Mouse (Mus musculus) heart, embryonic 16.5 days (tissue): ENCODE measurements at regions not wholly inside any gene's neighbourhood (a gene's known extent, or its start where the extent isn't known, plus 50 kb on each side); places are given as distances from the start of the nearest gene placed in this dataset.
"Not testable (repeated sequence)": the region's sequence is repeated elsewhere in the genome, so short reads cannot be mapped to it uniquely, and the experiment has no call there.

ENCODE experiments used
- ATAC-seq: fragments of 200-750 bp; cut with Nextera tagmentation; replicated peaks from 2 replicates; pipeline ENCODE4 v1.8.0; 2017; ENCODE audit warnings: moderate number of reproducible peaks; ENCODE audit not compliant: insufficient read depth, low FRiP score; ENCODE audit errors: extremely low read depth
- H3K27ac ChIP-seq: fragments of 300-500 bp; sonication (generic); 2 replicates; pipeline ENCODE4 v1.5.1; 2014; ENCODE audit warnings: mild to moderate bottlenecking, low read length, control low read depth, moderate library complexity
- H3K27me3 ChIP-seq: fragments of 300-500 bp; sonication (generic); 2 replicates; pipeline ENCODE4 v1.6.1; 2014; ENCODE audit warnings: low read length, mixed read lengths; ENCODE audit not compliant: control insufficient read depth, insufficient read depth
- H3K36me3 ChIP-seq: fragments of 300-500 bp; sonication (generic); 2 replicates; pipeline ENCODE4 v1.6.1; 2014; ENCODE audit not compliant: control insufficient read depth, insufficient read depth
- H3K4me1 ChIP-seq: fragments of 300-500 bp; sonication (generic); 2 replicates; pipeline ENCODE4 v1.6.1; 2014; ENCODE audit warnings: low read length, mixed read lengths; ENCODE audit not compliant: control insufficient read depth, insufficient read depth
- H3K4me2 ChIP-seq: fragments of 300-500 bp; sonication (generic); 2 replicates; pipeline ENCODE4 v1.6.1; 2014; ENCODE audit warnings: low read depth, mild to moderate bottlenecking, control low read depth, low read length
- H3K4me3 ChIP-seq: fragments of 300-500 bp; sonication (generic); 2 replicates; pipeline ENCODE4 v1.5.1; 2014; ENCODE audit warnings: mild to moderate bottlenecking, control low read depth, low read length
- H3K9ac ChIP-seq: fragments of 300-500 bp; sonication (generic); 2 replicates; pipeline ENCODE4 v1.6.1; 2014; ENCODE audit warnings: low read length, control low read depth
- H3K9me3 ChIP-seq: fragments of 300-500 bp; sonication (generic); replicated peaks from 2 replicates; pipeline ENCODE4 v1.6.1; 2016; ENCODE audit warnings: low read length; ENCODE audit not compliant: control insufficient read depth
- WGBS: fragments of 180-500 bp; shearing (Covaris S2); extraction: QIAGEN DNeasy Blood & Tissue Kit; methylation state at CpG from one replicate; pipeline ENCODE4 v1.1.7; 2014; 5-methylcytosine and 5-hydroxymethylcytosine counted together

- H3K4me1 ChIP-seq, H3K27me3 ChIP-seq, H3K9ac ChIP-seq, ATAC-seq, H3K4me3 ChIP-seq, H3K9me3 ChIP-seq, H3K4me2 ChIP-seq, H3K36me3 ChIP-seq, H3K27ac ChIP-seq: not testable (repeated sequence)
- WGBS: 67% methylated on average over 1 of the region's 1 CpGs
Observed at GRCm38 (mm10) chr12:3127336-3127735, 182.4 kb downstream of the Rab10 start.

GRCm38 (mm10) chr12:3124036-3124435 is 185.7 kb downstream of the Rab10 start:
- WGBS: 55% methylated on average over 1 of the region's 1 CpGs
- no peak overlapping the region for H3K4me2 ChIP-seq
- H3K27ac ChIP-seq: no peak overlapping the region
- no peaks in the 10 kb centered on the region for H3K9me3 ChIP-seq
- H3K4me3 ChIP-seq: no peak overlapping the region
- H3K4me1 ChIP-seq: no peaks in the 10 kb centered on the region
- H3K36me3 ChIP-seq: no peaks in the 10 kb centered on the region
- H3K27me3 ChIP-seq: no peaks in the 10 kb centered on the region
- no peak overlapping the region for H3K9ac ChIP-seq
- ATAC-seq: no peak

- H3K4me3 ChIP-seq, H3K27ac ChIP-seq, H3K27me3 ChIP-seq, H3K4me2 ChIP-seq, H3K36me3 ChIP-seq, H3K4me1 ChIP-seq, H3K9ac ChIP-seq, H3K9me3 ChIP-seq, ATAC-seq: not testable (repeated sequence)
- 58% methylated on average over 11 of the region's 11 CpGs for WGBS
Observed at GRCm38 (mm10) chr12:3110589-3110988, 199.2 kb downstream of the Rab10 start.

- H3K27ac ChIP-seq, H3K4me2 ChIP-seq, H3K36me3 ChIP-seq, H3K9me3 ChIP-seq, H3K9ac ChIP-seq, ATAC-seq, H3K27me3 ChIP-seq, H3K4me3 ChIP-seq, H3K4me1 ChIP-seq: not testable (repeated sequence)
- WGBS: 76% methylated on average over 5 of the region's 5 CpGs
Observed at GRCm38 (mm10) chr12:3109671-3110070, 200.1 kb downstream of the Rab10 start.

- H3K27ac ChIP-seq, ATAC-seq, H3K9me3 ChIP-seq, H3K4me2 ChIP-seq, H3K9ac ChIP-seq, H3K27me3 ChIP-seq, H3K4me1 ChIP-seq, H3K4me3 ChIP-seq, H3K36me3 ChIP-seq: not testable (repeated sequence)
- whole genome bisulfite sequencing: 57% methylated on average over 5 of the region's 5 CpGs
Observed at GRCm38 (mm10) chr12:3101963-3102362, 207.8 kb downstream of the Rab10 start.

GRCm38 (mm10) chr12:3098175-3098574 is 211.6 kb downstream of the Rab10 start:
- not testable (repeated sequence) for H3K9ac ChIP-seq, H3K4me2 ChIP-seq, H3K27me3 ChIP-seq, H3K4me3 ChIP-seq, H3K9me3 ChIP-seq, H3K27ac ChIP-seq, H3K36me3 ChIP-seq, H3K4me1 ChIP-seq
- WGBS: 28% methylated on average over 2 of the region's 2 CpGs
- 0 out of 2 replicates have a peak, but pooled peaks have one; percentile 32 for ATAC-seq

GRCm38 (mm10) chr12:3094509-3094908 is 215.3 kb downstream of the Rab10 start:
- Histone ChIP-seq H3K27me3 (no peaks in the 10 kb centered on the region), H3K4me1 (no peaks in the 10 kb centered on the region), H3K4me2 (no peak overlapping the region), H3K4me3 (no peak overlapping the region), H3K9me3 (no peaks in the 10 kb centered on the region), H3K9ac (no peak overlapping the region), H3K27ac (no peak overlapping the region), H3K36me3 (no peaks in the 10 kb centered on the region)
- ATAC-seq: no peak
- 91% methylated on average over 5 of the region's 5 CpGs for WGBS

- H3K27ac ChIP-seq, H3K4me2 ChIP-seq, H3K27me3 ChIP-seq, H3K4me3 ChIP-seq, H3K36me3 ChIP-seq, H3K4me1 ChIP-seq, ATAC-seq, H3K9ac ChIP-seq, H3K9me3 ChIP-seq: not testable (repeated sequence)
- WGBS: 56% methylated on average over 2 of the region's 3 CpGs
Observed at GRCm38 (mm10) chr12:3092974-3093373, 216.8 kb downstream of the Rab10 start.

GRCm38 (mm10) chr12:3049546-3049945 is 260.2 kb downstream of the Rab10 start:
- H3K9ac ChIP-seq, H3K36me3 ChIP-seq, ATAC-seq, H3K27me3 ChIP-seq, H3K4me3 ChIP-seq, H3K4me2 ChIP-seq, H3K27ac ChIP-seq, H3K9me3 ChIP-seq, H3K4me1 ChIP-seq: not testable (repeated sequence)
- WGBS: 52% methylated on average over 5 of the region's 5 CpGs

- ATAC-seq, H3K9ac ChIP-seq, H3K4me1 ChIP-seq, H3K4me3 ChIP-seq, H3K4me2 ChIP-seq, H3K27ac ChIP-seq, H3K36me3 ChIP-seq, H3K27me3 ChIP-seq: not testable (repeated sequence)
- peaks cover 13% of the 10 kb centered on the region for H3K9me3 ChIP-seq
- 86% methylated on average over 16 of the region's 16 CpGs for WGBS
Observed at GRCm38 (mm10) chr12:3018446-3018845, 291.3 kb downstream of the Rab10 start.
